Mouse (Mus musculus): ENCODE data around the gene Nsl1. TPM values are rescaled to one million over a fixed set of nuclear protein-coding genes. Genes with fewer than 3 reads are reported as not detected.
A peak's percentile ranks its signal among the peaks of the same experiment; 100 is the strongest.

The Nsl1 gene
- polyA plus RNA-seq, 1 experiment from 2014 or later: 17.9 TPM

DNA sequence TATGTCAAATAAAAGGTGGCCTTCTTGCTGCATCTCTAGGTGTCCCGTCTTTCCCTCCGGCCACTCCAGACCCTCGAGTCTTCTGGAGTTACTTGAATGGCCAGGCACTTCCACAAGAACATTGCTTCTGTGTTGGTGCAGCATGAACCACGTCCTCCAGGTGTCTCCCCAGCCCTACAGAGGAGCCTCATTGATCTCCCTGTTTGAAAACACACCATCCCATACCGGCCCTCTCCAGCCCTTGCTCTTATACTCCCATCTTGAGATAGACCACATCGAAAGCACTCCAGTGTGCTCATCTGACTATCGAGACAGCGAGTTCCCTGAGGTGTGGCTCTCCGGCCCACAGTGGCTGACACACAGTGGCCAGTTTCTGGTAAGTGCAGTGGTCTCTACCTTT lies 32.2 kb downstream of the Nsl1 start:
- WGBS: 79% methylated on average over 9 of the region's 9 CpGs
- Histone ChIP-seq H3K4me3 (ENCODE audit: low read depth, low read length) (no peak overlapping the region), H3K9ac (ENCODE audit: low read depth, low read length) (no peak overlapping the region), H3K27me3 (ENCODE audit: control insufficient read depth, insufficient read depth, low read length) (peaks cover 17% of the 10 kb centered on the region), H3K4me1 (replicated peaks; ENCODE audit: control insufficient read depth, insufficient read depth, low read length) (no peaks in the 10 kb centered on the region; the same call in 1 of the 2 replicates), H3K9me3 (ENCODE audit: control insufficient read depth, low read length) (no peaks in the 10 kb centered on the region), H3K27ac (ENCODE audit: low read depth, low read length) (no peak overlapping the region), H3K4me2 (replicated peaks; ENCODE audit: low read depth, low read length) (no peak overlapping the region), H3K36me3 (ENCODE audit: control insufficient read depth, insufficient read depth, low read length) (no peaks in the 10 kb centered on the region)
- no peak for DNase-seq (ENCODE audit: low spot score)
- no peak for ATAC-seq (ENCODE audit: low FRiP score)

DNA sequence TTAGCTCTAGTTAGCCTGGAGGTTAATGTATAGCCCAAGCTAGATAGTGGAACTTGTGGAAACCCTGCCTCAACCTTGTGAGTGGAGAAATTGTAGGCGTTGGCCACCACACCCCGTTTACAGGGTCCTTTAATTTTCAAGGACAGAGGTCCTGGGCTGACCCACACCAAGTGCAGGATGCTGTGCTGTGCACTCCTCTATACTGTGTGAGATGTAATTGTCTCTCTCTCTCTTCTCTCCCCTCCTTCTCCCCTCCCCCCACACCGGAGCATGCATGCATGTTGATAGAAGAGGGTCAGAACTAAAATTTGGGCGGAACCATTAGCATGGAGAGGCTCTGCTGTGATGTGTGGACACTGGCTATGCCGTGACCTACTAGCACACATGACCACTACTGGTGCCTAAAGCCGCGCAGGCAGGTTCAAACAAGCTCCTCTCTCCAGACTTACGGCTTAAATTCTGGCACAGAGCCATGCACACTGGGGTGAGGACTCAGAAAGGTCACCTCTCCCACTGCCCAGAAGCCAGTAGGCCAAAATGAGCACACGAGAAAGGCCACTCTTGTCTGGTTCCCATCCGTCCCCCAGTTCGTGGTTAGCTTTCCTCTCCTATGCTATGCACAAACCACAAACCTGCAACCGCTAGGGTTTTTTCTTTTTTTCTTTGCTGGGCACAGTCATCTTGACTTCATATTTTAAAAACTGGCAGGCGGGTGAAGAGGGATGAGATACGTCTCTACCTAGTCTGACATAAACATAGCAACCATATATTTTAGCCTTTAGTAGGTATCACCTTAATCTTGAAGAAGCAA lies 34.3 kb downstream of the Nsl1 start:
- Histone ChIP-seq H3K4me1 (replicated peaks; ENCODE audit: control insufficient read depth, insufficient read depth, low read length) (no peaks in the 10 kb centered on the region; the same call in 1 of the 2 replicates), H3K9me3 (ENCODE audit: control insufficient read depth, low read length) (no peaks in the 10 kb centered on the region), H3K27ac (ENCODE audit: low read depth, low read length) (no peak overlapping the region), H3K4me2 (replicated peaks; ENCODE audit: low read depth, low read length) (peak overlapping the region; percentile 98), H3K4me3 (ENCODE audit: low read depth, low read length) (peak overlapping the region; percentile 58; the same call in 1 of the 2 replicates), H3K9ac (ENCODE audit: low read depth, low read length) (no peak overlapping the region), H3K27me3 (ENCODE audit: control insufficient read depth, insufficient read depth, low read length) (peaks cover 17% of the 10 kb centered on the region), H3K36me3 (ENCODE audit: control insufficient read depth, insufficient read depth, low read length) (no peaks in the 10 kb centered on the region)
- ATAC-seq (ENCODE audit: low FRiP score) (peak; percentile 17; the same call in 1 of the 2 replicates), DNase-seq (ENCODE audit: low spot score) (peak; percentile 13)
- 56% methylated on average over 14 of the region's 14 CpGs for WGBS

DNA sequence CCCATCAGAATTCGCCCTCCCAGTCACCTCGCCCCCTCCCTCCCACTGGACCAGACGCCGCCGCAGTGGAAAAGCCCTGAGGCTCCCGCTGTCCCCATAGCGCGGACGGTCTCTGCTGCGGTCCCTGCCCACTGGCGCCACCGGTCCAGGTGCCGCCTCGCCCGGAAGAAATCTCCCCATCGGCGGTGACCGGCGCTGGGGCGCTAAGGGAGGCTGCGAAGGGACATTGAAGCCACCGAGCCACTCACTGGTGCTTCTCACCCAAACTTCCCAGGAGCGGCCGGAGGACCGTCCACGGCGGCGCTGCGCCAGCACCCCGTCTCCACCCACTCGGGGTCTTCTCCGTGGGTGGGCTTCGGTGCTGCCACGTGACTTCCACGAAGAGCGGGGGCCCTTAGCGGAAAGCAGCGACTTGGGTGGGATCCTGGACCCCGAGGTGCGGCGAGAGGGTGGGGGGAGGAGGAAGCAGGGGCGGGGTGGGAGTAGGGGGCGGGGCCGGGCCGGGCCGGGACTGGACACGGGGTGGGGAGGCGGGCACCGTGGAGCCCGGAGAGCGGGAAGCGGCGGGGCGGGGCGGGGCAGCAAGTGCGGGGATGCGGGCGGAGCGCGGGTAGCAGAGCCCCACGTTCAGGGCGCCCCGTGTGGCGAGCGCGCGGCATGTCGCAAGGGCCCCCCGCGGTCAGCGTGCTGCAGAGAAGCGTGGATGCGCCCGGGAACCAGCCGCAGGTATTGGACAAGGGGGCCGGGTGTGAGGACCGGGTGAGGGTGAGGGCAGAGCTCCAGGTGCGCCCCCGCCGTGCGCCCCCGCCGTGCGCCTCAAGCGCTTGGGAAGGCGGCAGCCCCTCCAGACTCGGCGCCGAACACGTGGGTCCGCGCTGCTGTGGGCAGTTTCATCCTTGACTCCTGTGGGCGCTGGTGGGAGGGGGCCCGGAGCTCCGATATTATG lies 35.3 kb downstream of the Nsl1 start, which contains the start of gene Batf3:
Gene Batf3 (plus strand): TSS at position 46 of the 946 bp plus-strand sequence.
- peak within 1 kb of the TSS; percentile 98 for H3K4me2 ChIP-seq (replicated peaks; ENCODE audit: low read depth, low read length)
- peaks cover 17% of the 10 kb centered on the region for H3K27me3 ChIP-seq (ENCODE audit: control insufficient read depth, insufficient read depth, low read length)
- H3K27ac ChIP-seq (ENCODE audit: low read depth, low read length): no peak within 1 kb of the TSS
- H3K36me3 ChIP-seq (ENCODE audit: control insufficient read depth, insufficient read depth, low read length): no peaks in the 10 kb centered on the region
- ATAC-seq (ENCODE audit: low FRiP score) (peak; percentile 78), DNase-seq (ENCODE audit: low spot score) (peak; percentile 73)
- peak within 1 kb of the TSS; percentile 52 for H3K9ac ChIP-seq (ENCODE audit: low read depth, low read length)
- no peaks in the 10 kb centered on the region; the same call in 1 of the 2 replicates for H3K4me1 ChIP-seq (replicated peaks; ENCODE audit: control insufficient read depth, insufficient read depth, low read length)
- no peaks in the 10 kb centered on the region for H3K9me3 ChIP-seq (ENCODE audit: control insufficient read depth, low read length)
- under 1% methylated on average over 79 of the region's 95 CpGs for WGBS
- H3K4me3 ChIP-seq (ENCODE audit: low read depth, low read length): peak within 1 kb of the TSS; percentile 58

DNA sequence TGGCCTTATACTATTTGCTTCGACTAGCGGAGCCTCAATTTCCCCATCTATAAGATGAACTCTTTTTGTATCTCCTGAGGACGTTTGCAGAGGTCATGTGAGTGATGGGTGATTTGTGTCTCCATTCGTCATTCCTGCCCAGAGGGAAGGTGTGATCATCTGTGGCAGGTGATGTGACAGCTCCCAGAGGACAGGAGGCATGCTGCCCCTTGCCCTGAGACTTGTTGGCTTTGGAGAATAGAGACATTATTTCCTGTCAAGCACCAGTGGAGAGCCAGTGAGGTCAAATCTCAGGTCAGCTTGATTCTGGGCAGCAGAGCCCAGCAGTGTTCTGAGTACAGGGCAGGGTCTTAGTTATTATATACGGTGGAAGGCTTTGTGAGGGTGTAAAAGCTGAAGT lies 36.3 kb downstream of the Nsl1 start:
- no peak overlapping the region for H3K4me3 ChIP-seq (ENCODE audit: low read depth, low read length)
- WGBS: 39% methylated on average over 5 of the region's 5 CpGs
- ATAC-seq (ENCODE audit: low FRiP score) (no peak), DNase-seq (ENCODE audit: low spot score) (no peak)
- H3K4me2 ChIP-seq (replicated peaks; ENCODE audit: low read depth, low read length): no peak overlapping the region
- no peak overlapping the region for H3K9ac ChIP-seq (ENCODE audit: low read depth, low read length)
- no peaks in the 10 kb centered on the region for H3K36me3 ChIP-seq (ENCODE audit: control insufficient read depth, insufficient read depth, low read length)
- H3K9me3 ChIP-seq (ENCODE audit: control insufficient read depth, low read length): no peaks in the 10 kb centered on the region
- H3K27me3 ChIP-seq (ENCODE audit: control insufficient read depth, insufficient read depth, low read length): peaks cover 17% of the 10 kb centered on the region
- H3K4me1 ChIP-seq (replicated peaks; ENCODE audit: control insufficient read depth, insufficient read depth, low read length): no peaks in the 10 kb centered on the region; the same call in 1 of the 2 replicates
- H3K27ac ChIP-seq (ENCODE audit: low read depth, low read length): no peak overlapping the region

DNA sequence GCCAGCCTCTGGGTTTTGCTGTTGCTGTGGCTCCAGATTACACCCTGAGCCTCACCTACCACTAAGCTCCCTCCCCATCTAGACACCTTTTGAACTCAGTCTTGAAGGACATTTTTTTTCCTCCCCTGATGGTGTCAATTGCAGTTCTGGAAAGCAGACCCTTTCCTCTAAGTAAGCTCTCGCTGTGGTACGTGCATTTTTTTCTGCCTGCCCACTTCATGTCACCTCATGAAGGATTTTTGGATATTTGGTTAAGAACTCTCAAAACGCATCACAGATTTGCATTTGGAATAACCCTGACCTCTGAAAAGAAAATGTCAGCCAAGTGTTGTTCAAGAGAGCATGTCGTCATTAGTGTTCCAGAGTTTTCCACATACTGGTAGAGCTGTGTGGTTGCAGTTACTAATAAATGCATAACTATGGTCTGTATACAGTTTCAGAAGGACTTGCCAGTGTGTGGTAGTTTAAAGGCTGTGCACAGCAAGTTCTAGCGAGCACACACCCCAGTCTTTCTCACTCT lies 37.0 kb downstream of the Nsl1 start:
- Histone ChIP-seq H3K4me3 (ENCODE audit: low read depth, low read length) (no peak overlapping the region), H3K27me3 (ENCODE audit: control insufficient read depth, insufficient read depth, low read length) (peaks cover 17% of the 10 kb centered on the region), H3K9me3 (ENCODE audit: control insufficient read depth, low read length) (no peaks in the 10 kb centered on the region), H3K4me1 (replicated peaks; ENCODE audit: control insufficient read depth, insufficient read depth, low read length) (no peaks in the 10 kb centered on the region; the same call in 1 of the 2 replicates), H3K36me3 (ENCODE audit: control insufficient read depth, insufficient read depth, low read length) (no peaks in the 10 kb centered on the region), H3K9ac (ENCODE audit: low read depth, low read length) (no peak overlapping the region), H3K27ac (ENCODE audit: low read depth, low read length) (no peak overlapping the region), H3K4me2 (replicated peaks; ENCODE audit: low read depth, low read length) (no peak overlapping the region)
- ATAC-seq (ENCODE audit: low FRiP score): no peak
- DNase-seq (ENCODE audit: low spot score): no peak
- WGBS: 76% methylated on average over 5 of the region's 5 CpGs

DNA sequence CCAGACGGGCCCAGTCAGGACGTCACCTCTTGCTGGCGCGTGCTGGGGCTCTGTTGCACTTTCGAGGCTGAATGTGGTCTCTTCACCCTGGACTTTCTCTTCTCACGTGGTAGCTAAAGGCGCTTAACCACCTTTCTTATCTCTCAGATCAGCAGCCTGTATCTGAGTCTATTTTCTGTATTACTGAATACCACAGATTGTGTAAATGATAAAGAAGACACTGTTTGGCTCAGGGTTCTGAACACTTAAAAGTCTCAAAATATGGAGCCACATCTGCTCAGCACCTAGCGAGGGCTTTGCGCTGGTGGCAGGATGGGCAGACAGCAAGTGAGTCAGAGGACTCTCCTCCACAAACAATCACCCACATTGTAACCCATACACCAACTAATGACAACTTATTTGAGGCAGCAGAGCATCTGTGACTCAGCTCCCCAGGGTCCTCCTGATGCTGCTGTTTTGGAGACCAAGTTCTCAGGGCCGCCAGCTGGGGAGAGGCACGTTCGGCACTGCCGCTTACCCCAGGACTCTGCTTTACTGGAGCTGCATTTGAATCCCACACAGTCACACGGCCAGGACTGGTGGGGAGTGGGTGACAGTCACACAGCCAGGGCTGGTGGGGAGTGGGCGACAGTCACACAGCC lies 40.0 kb downstream of the Nsl1 start:
- Histone ChIP-seq H3K36me3 (ENCODE audit: control insufficient read depth, insufficient read depth, low read length) (no peaks in the 10 kb centered on the region), H3K4me2 (replicated peaks; ENCODE audit: low read depth, low read length) (no peak overlapping the region), H3K27ac (ENCODE audit: low read depth, low read length) (no peak overlapping the region), H3K9ac (ENCODE audit: low read depth, low read length) (no peak overlapping the region), H3K4me3 (ENCODE audit: low read depth, low read length) (no peak overlapping the region), H3K4me1 (replicated peaks; ENCODE audit: control insufficient read depth, insufficient read depth, low read length) (no peaks in the 10 kb centered on the region; the same call in 1 of the 2 replicates), H3K9me3 (ENCODE audit: control insufficient read depth, low read length) (no peaks in the 10 kb centered on the region), H3K27me3 (ENCODE audit: control insufficient read depth, insufficient read depth, low read length) (peaks cover 17% of the 10 kb centered on the region)
- 82% methylated on average over 15 of the region's 15 CpGs for WGBS
- DNase-seq (ENCODE audit: low spot score) (no peak), ATAC-seq (ENCODE audit: low FRiP score) (no peak)

DNA sequence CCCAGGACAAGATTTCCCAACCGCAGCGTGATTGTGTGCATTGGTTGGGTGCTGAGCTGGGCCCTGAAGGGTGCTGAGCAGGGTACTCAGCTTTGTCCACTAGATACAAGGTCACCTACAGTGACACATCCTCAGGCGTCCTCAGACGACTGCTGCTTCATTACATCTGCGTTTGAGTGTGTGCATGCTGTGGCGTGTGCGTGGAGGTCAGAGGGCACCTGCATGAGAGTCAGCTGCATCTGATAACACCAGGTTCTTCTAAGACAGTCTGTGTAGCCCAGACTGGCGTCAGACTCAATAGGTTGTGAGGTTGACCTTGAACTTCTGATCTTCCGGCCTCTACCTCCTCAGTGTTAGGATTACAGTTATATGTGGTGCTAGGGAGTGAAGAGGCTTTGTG lies 42.4 kb downstream of the Nsl1 start:
- 85% methylated on average over 9 of the region's 9 CpGs for WGBS
- Histone ChIP-seq H3K9ac (ENCODE audit: low read depth, low read length) (no peak overlapping the region), H3K4me3 (ENCODE audit: low read depth, low read length) (no peak overlapping the region), H3K27ac (ENCODE audit: low read depth, low read length) (no peak overlapping the region), H3K27me3 (ENCODE audit: control insufficient read depth, insufficient read depth, low read length) (no peaks in the 10 kb centered on the region), H3K4me1 (replicated peaks; ENCODE audit: control insufficient read depth, insufficient read depth, low read length) (no peaks in the 10 kb centered on the region), H3K36me3 (ENCODE audit: control insufficient read depth, insufficient read depth, low read length) (no peaks in the 10 kb centered on the region), H3K9me3 (ENCODE audit: control insufficient read depth, low read length) (no peaks in the 10 kb centered on the region), H3K4me2 (replicated peaks; ENCODE audit: low read depth, low read length) (no peak overlapping the region)
- ATAC-seq (ENCODE audit: low FRiP score): no peak
- no peak for DNase-seq (ENCODE audit: low spot score)

DNA sequence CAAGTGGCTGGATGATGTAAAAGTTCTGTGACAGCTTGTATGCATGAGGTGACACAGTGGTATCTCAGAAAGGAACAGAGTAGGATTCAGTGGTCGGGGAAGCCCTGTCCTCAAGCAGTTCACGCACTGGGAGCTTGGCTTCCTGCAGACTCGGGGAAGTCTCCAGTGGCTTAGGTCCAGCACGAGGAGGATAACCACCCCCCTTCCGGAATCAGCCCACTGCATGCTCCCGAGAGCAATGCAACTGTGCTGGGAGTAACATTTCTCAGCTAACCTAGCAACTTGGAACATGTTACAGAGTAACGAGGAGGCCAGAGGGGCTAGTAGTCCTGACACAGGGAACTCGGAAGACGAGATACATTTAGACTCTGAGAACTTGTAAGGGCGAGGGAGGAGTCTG lies 44.5 kb downstream of the Nsl1 start:
- Histone ChIP-seq H3K9ac (ENCODE audit: low read depth, low read length) (no peak overlapping the region), H3K36me3 (ENCODE audit: control insufficient read depth, insufficient read depth, low read length) (no peaks in the 10 kb centered on the region), H3K27me3 (ENCODE audit: control insufficient read depth, insufficient read depth, low read length) (no peaks in the 10 kb centered on the region), H3K9me3 (ENCODE audit: control insufficient read depth, low read length) (no peaks in the 10 kb centered on the region), H3K27ac (ENCODE audit: low read depth, low read length) (no peak overlapping the region), H3K4me3 (ENCODE audit: low read depth, low read length) (no peak overlapping the region), H3K4me1 (replicated peaks; ENCODE audit: control insufficient read depth, insufficient read depth, low read length) (no peaks in the 10 kb centered on the region), H3K4me2 (replicated peaks; ENCODE audit: low read depth, low read length) (no peak overlapping the region)
- ATAC-seq (ENCODE audit: low FRiP score): no peak
- 75% methylated on average over 10 of the region's 10 CpGs for WGBS
- no peak for DNase-seq (ENCODE audit: low spot score)
